Mouse (Mus musculus): ENCODE measurements at regions not wholly inside any gene's neighbourhood (a gene's known extent, or its start where the extent isn't known, plus 50 kb on each side); places are given as distances from the start of the nearest gene placed in this dataset.

- no peak for DNase-seq (ENCODE audit: extremely low spot score)
These were observed 696.9 kb downstream of the Diaph3 start for GRCm38 (mm10) chr14:86443921-86444835.

GRCm38 (mm10) chr14:86441895-86442679, 698.9 kb downstream of the Diaph3 start:
- DNase-seq (ENCODE audit: extremely low spot score), result no peak

DNA sequence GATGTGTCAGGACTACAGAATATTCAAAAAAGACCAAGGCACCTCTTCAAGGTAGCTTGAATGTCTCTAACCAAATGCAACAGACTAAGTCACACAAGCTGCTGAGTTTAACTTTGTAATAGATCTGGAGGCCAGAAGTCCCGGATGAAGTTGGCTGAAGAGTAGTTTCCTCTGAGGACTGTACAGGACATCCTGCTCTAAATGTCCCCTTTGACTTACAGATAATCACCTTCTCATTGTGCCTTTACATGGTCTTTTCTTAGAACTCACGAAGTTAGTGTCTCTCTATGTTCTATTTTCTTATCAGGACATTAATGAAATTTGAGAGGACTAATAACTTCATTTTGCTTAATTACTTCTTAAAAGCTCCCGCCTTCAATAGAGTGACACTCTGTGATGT, 703.7 kb downstream of the Diaph3 start:
- DNase-seq (ENCODE audit: extremely low spot score), result no peak

- DNase-seq (ENCODE audit: extremely low spot score), result no peak
These were observed 705.7 kb downstream of the Diaph3 start for GRCm38 (mm10) chr14:86435345-86435744.

DNA sequence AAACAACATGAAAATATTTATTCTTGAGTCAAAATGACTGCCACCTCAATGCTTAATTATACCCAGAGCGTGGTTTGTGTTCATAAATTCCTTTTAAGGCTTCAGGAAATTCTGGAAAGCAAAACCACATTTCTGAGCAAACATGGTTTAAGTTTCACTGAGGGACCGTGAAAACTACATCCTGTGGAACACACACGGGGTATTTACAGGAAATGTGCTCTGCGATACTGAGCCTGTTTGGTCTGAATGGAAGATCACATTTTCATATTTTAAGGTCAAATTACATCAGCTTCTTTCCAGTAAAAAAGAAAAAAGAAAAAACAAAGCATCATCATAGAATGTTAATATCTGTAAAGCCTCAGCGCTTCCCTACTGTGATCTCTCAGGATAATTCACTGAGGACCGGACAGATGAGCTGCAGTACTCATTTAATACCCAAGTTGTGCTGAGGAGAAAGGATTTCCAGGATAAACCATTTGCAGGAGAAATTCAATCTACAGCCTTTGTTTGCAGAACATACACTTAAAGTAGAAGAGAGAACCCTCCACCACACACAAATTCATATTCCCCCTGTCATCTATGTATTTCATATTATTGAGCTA, 709.7 kb downstream of the Diaph3 start:
- no peak for DNase-seq (ENCODE audit: extremely low spot score)

DNA sequence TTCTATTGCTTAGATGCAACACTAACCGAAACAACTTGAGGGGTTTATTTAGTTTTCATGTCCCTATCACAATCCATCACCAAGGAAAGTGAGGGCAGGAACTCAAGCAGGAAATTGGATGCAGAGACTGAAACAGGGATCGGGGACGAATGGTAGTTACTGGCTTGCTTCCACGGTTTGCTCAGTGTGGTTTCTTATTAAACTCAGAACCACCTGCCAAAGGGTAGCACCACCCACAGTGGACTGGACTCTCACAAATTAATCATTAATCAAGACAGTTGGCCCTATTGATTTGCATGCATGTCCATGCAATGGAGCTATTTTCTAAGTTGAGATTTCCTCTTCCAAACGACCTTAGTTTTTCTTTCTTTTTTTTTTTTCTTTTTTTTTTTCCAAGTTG, 719.2 kb downstream of the Diaph3 start:
- no peak for DNase-seq (ENCODE audit: extremely low spot score)

DNA sequence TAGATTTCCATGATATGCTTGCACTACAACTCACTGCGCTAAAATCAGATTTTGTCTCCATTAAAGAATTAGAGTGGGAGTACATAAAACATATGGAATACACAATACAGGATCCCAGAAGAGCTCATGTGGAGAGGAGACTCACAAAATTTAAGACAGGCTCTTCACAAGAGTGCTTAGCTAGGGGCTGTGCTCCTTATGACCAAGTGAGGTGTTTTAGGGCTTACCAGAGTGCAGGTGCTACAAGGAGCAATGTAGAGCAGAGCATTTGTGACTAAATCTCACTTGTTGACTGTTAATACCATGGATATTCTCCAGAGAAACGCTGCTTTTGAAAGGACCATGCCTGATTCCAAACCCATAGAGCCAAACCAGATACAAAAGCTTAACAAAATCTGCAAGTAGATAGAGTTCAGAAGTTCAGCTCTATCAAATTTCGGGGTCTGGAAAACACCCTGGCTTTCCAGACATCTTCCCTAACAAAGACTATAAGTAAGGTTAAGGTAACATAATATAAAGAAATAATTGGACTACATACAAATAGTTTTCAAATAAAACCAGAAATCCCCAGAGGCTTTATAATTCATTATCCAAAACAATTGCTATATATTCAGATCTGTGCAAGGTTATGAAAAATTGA, 721.0 kb downstream of the Diaph3 start:
- no peak for DNase-seq (ENCODE audit: extremely low spot score)

GRCm38 (mm10) chr14:86396876-86397275, 744.2 kb downstream of the Diaph3 start:
- no peak for DNase-seq (ENCODE audit: extremely low spot score)

DNA sequence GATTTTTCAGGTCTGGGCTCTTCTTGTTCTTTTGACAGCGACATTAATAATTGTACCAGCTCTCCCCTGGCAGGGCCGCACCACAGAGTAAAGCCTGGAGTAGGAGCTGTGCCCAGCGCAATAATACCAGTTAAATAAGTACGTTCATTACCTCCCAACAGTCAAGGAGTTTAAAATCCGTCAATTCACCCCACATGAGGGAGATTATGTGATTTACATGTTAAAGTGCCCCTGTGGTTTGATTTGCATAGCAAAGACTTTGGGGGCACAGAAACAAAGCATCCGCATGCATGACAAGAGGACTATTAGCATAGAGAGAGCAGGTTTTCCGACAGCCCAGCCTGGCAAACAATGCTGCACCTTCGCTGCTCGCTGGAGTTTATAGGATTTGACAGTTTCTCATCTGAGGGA, 745.1 kb downstream of the Diaph3 start:
- DNase-seq (ENCODE audit: extremely low spot score), result peak; percentile 17

- no peak for DNase-seq (ENCODE audit: extremely low spot score)
These were observed 745.5 kb downstream of the Diaph3 start for GRCm38 (mm10) chr14:86395531-86395930.

DNA sequence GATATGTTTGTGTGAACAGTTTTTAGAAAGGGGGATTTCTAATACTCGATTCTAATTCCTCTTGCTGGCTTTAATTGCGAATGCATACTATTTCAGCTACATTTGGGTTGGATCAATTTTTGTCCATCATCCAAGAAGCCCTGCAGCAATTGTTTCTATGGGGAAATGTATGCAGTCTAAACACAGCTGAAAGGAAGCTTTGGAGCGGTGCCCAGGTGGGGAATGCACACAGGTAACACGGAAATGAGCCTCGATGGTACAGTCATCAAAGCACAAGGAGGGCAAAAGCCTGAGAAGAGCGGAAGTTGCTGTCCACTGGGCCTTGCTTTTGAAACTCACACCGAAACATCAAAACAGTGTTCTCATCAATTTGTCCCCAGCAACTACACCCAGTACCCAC, 746.0 kb downstream of the Diaph3 start:
- DNase-seq (ENCODE audit: extremely low spot score), result no peak

GRCm38 (mm10) chr14:86385136-86385535, 755.9 kb downstream of the Diaph3 start:
- DNase-seq (ENCODE audit: extremely low spot score), result no peak

DNA sequence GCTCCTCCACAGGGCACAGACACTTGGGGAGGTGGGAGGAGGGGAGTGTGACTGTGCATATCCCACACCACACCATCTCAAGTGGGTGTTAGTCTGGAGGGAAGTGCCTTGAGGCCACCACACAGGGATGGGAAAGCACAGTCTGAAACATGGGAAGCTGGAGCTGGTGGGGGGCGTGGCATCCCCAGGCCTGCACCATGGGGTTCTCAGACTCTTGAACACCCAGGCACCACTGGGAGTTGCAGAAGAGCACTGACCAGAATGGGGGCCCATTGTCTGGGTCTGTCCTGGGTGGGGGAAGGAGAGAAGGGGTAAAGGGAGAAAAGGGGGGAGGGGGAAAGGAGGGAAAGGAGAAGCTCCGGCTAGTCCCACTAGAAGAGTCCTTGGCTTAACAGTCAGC, 776.0 kb downstream of the Diaph3 start:
- no peak for DNase-seq (ENCODE audit: extremely low spot score)

GRCm38 (mm10) chr14:86360423-86361059, 780.5 kb downstream of the Diaph3 start:
- DNase-seq (ENCODE audit: extremely low spot score), result no peak

DNA sequence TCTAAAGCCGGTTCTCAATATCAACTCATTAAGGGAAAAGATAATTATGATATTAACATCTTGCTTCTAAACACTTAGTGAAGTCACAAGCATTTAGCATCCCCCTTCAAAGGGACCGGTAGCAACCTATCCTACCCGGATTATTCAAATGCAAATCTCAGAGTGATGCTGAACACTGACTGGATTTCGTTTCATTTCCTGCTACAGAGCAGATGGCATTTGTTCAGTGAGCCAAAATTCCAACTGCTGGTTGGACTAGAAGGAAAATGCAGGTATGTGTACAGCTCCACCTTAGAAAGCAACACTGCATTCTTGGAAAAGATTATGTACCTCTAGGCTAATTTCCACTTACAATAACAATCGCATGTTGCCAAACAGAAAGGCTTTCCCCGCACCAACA, 782.5 kb downstream of the Diaph3 start:
- DNase-seq (ENCODE audit: extremely low spot score), result no peak

DNA sequence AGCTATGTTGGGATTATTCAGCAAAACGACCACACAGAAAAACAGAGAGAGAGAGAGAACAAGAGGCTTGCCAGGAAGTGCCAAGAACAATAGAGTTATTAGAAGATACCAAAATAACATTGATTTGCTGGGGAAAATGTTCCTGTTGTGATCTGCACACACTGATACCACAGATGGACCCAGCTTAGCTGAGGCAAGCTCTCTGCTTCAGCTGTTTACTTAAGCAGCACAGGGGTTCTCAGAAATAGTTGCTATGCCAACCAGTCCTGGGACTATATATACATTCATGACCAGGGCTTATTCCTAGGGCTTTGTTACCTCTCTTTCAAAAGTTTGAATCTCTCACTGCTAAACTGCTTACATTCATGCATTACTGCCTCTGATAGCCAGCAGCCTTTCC, 790.5 kb downstream of the Diaph3 start:
- DNase-seq (ENCODE audit: extremely low spot score), result no peak

- no peak for DNase-seq (ENCODE audit: extremely low spot score)
These were observed 802.0 kb downstream of the Diaph3 start for GRCm38 (mm10) chr14:86339007-86339406.

DNA sequence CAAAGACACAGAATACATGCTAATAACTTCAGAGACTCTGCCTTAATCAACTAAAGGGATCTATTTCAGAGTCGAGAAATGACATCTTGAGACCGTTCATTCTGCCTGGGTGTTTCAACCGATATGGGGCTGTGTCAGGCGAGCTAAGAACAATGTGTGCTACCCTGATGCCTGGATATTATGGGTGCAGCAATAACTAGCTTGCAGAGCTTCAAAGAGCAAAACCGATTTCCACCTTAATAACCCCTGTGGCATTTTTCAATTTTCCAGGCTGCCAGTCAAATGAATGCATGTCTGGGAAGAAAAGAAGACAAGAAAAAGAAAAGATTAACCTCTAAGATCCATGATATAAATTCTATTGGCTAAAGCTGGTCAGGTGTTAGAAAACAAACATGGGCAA, 804.0 kb downstream of the Diaph3 start:
- DNase-seq (ENCODE audit: extremely low spot score), result no peak

GRCm38 (mm10) chr14:86335284-86335683, 805.8 kb downstream of the Diaph3 start:
- no peak for DNase-seq (ENCODE audit: extremely low spot score)

DNA sequence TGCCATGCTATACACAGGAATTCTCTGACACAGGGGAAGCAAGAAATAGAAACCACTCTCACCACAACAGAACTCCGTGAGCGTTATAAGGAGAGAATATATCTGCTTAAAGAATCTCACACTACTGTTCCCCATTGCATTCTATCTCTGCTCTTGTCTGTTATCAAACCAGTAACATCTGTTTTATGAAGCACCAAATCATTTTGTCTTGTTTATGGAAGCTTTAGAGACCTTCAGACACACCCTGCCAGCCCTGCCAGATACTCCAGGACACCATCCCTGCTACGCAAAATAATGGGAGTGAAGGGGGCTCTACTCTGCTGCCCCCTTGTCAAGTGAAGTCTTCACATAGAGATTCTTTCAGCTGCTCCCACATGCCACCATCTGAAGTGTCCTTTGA, 811.9 kb downstream of the Diaph3 start:
- DNase-seq (ENCODE audit: extremely low spot score), result no peak

DNA sequence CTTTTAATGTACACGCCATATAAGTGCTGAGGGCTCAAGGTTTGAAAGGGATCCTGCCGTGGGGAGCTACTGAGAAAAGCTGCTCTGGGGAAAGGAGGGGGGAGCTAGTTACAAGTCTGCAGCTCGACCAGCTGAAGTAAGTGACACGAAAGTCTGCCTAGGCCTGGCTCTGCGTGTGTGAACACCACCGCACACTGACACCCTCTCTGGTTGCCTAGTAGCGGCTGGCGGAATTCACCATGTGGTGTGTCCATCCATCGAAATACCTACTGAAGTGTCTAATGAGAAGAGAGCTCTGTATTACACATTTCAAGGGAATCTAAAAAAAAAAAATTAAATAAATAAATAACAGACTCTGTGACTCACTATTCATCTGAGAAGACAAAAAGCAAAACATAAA, 813.4 kb downstream of the Diaph3 start:
- DNase-seq (ENCODE audit: extremely low spot score), result no peak

DNA sequence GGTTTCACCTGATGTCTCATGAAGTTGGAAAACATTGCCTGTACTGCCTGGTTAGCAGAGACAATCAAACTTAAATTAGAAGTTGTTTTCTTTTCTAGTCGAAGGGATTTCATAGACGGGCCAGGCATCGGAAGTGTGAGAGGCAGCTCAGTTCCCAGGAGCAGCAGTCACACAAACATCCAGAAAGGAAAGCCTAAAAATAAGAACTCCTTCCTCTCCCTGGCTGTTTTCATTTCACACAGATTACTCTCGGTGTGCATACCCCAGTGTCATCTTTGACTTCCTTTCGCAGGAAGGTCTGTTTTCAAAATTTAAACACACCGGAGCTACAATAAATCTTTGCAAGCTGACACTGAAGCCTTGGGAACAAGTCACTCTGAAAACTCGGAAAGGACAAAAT, 818.7 kb downstream of the Diaph3 start:
- no peak for DNase-seq (ENCODE audit: extremely low spot score)

Measured in embryo, embryonic 9.5 days (tissue).